ENCODE assay signal across 15 mouse cellular contexts in the genomic region with DNA sequence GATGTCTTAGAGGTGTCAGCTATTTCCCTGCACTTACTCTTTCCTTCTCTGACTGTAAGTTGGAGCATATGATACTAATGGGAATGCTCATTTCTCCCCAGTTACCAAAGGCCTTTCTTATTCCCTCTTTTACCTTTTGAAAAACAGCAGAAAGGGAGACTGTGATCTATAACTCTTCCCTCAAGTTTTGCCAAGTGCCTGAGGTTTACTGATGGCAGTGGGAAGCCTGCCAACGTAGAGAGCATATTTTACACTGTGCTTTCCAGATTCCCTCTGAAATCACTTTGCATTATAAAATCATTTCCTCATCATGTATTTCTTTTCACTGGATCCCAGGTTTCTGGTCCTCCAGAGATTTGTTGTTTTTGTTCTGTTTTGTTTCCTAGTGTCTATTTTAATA.
"Had no signal": no experiment of that assay in that cellular context is flagged by ENCODE, and none has a peak within 500 bp of the region (broad histone marks: within the 10 kb centered on the region; RNA-seq: fewer than 3 reads in every experiment).

No protein-coding gene starts in this region.

- H3K4me1 ChIP-seq: limb, embryonic 12.5 days; midbrain, embryonic 10.5 days; midbrain, embryonic 15.5 days; neural tube, embryonic 13.5 days had no signal

- H3K27ac ChIP-seq: kidney, postnatal 0 days; limb, embryonic 12.5 days; liver, embryonic 14.5 days; midbrain, embryonic 10.5 days; midbrain, embryonic 15.5 days; neural tube, embryonic 13.5 days had no signal

- H3K4me2 ChIP-seq: limb, embryonic 12.5 days; midbrain, embryonic 15.5 days; neural tube, embryonic 13.5 days had no signal

- ATAC-seq: lung, postnatal 0 days; midbrain, embryonic 15.5 days had no signal

- H3K4me3 ChIP-seq: limb, embryonic 12.5 days; midbrain, embryonic 10.5 days; midbrain, embryonic 15.5 days; neural tube, embryonic 13.5 days had no signal

- H3K9ac ChIP-seq: limb, embryonic 12.5 days; liver, embryonic 14.5 days; midbrain, embryonic 15.5 days; neural tube, embryonic 13.5 days had no signal

- DNase-seq: kidney, adult 9 months; kidney, postnatal 36 days; layer of hippocampus, adult 9-11 months; layer of hippocampus, postnatal 36 days; lung, adult 18-20 months; lung, postnatal 4 days; right cerebral cortex, postnatal 14 days; thymus, postnatal 14 days had no signal

- H3K36me3 ChIP-seq: limb, embryonic 12.5 days; midbrain, embryonic 10.5 days; midbrain, embryonic 15.5 days; neural tube, embryonic 13.5 days had no signal

- H3K27me3 ChIP-seq: limb, embryonic 12.5 days; midbrain, embryonic 15.5 days; neural tube, embryonic 13.5 days had no signal

- H3K9me3 ChIP-seq: limb, embryonic 12.5 days; midbrain, embryonic 10.5 days; midbrain, embryonic 15.5 days; neural tube, embryonic 13.5 days had no signal
